Mouse (Mus musculus): ENCODE data around the gene Ppp5c. TPM values are rescaled to one million over a fixed set of nuclear protein-coding genes. Genes with fewer than 3 reads are reported as not detected.

The Ppp5c gene
- polyA plus RNA-seq, 1 experiment from 2014 or later, result 142 TPM

Other genes with a start within 250 kb of the Ppp5c start
- gene Slc1a5, start 246.6 kb downstream of the Ppp5c start, polyA plus RNA-seq (2016; fragmentation: Nextera tagmentation; extraction: Ambion mirVana), result 40.1 and 40.4 TPM in 2 replicates
- 108 and 137 TPM in 2 replicates for gene Strn4, start 212.0 kb downstream of the Ppp5c start, polyA plus RNA-seq (2016; fragmentation: Nextera tagmentation; extraction: Ambion mirVana)
- 28.3 and 32.9 TPM in 2 replicates for gene Fkrp, start 211.2 kb downstream of the Ppp5c start, polyA plus RNA-seq (2016; fragmentation: Nextera tagmentation; extraction: Ambion mirVana)
- gene Prkd2, start 185.0 kb downstream of the Ppp5c start, polyA plus RNA-seq (2016; fragmentation: Nextera tagmentation; extraction: Ambion mirVana), result 11.1 and 11.8 TPM in 2 replicates
- 1.9 and 2.2 TPM in 2 replicates for gene Dact3, start 152.6 kb downstream of the Ppp5c start, polyA plus RNA-seq (2016; fragmentation: Nextera tagmentation; extraction: Ambion mirVana)
- gene Gng8, start 136.1 kb downstream of the Ppp5c start, polyA plus RNA-seq (2016; fragmentation: Nextera tagmentation; extraction: Ambion mirVana), result 5.4 and 8.5 TPM in 2 replicates
- gene Ptgir, start 121.4 kb downstream of the Ppp5c start, polyA plus RNA-seq (2016; fragmentation: Nextera tagmentation; extraction: Ambion mirVana), result 0.17 and 0.56 TPM in 2 replicates
- 174 and 180 TPM in 2 replicates for gene Calm3, start 103.8 kb downstream of the Ppp5c start, polyA plus RNA-seq (2016; fragmentation: Nextera tagmentation; extraction: Ambion mirVana)
- 4.1 and 11.7 TPM in 2 replicates for gene Pnmal2, start 83.2 kb downstream of the Ppp5c start, polyA plus RNA-seq (2016; fragmentation: Nextera tagmentation; extraction: Ambion mirVana)
- gene Pnmal1, start 68.2 kb downstream of the Ppp5c start, polyA plus RNA-seq (2016; fragmentation: Nextera tagmentation; extraction: Ambion mirVana), result 9.8 and 17.4 TPM in 2 replicates
- gene Gm42372, start 44.8 kb downstream of the Ppp5c start, polyA plus RNA-seq (2016; fragmentation: Nextera tagmentation; extraction: Ambion mirVana), result 1.3 TPM in 2 replicates
- gene Ccdc8, start 35.2 kb downstream of the Ppp5c start, polyA plus RNA-seq (2016; fragmentation: Nextera tagmentation; extraction: Ambion mirVana), result 8.7 and 9.0 TPM in 2 replicates
- gene Hif3a, start 34.5 kb upstream of the Ppp5c start, polyA plus RNA-seq (2016; fragmentation: Nextera tagmentation; extraction: Ambion mirVana), result 4.3 and 5.1 TPM in 2 replicates
- 0.02 and 0.06 TPM in 2 replicates for gene Psg16, start 46.1 kb upstream of the Ppp5c start, polyA plus RNA-seq (2016; fragmentation: Nextera tagmentation; extraction: Ambion mirVana)
- not detected in 2 replicates for gene Ceacam3, start 122.4 kb upstream of the Ppp5c start, polyA plus RNA-seq (2016; fragmentation: Nextera tagmentation; extraction: Ambion mirVana)
- not detected in 2 replicates for gene Psg29, start 175.6 kb upstream of the Ppp5c start, polyA plus RNA-seq (2016; fragmentation: Nextera tagmentation; extraction: Ambion mirVana)

Data from midbrain, embryonic 10.5 days (tissue).